In genomic region chr19:46356701-46357138, GRCm38 (mm10) we compare ENCODE assay signal across 8 mouse cellular contexts. TPM values are rescaled to one million over a fixed set of nuclear protein-coding genes. Genes with fewer than 3 reads are reported as not detected.
DNase-seq lines count a peak whose midpoint lies in the region; ATAC-seq and TF ChIP-seq lines count a peak whose summit lies in the region.

No protein-coding gene starts in this region.

- peak overlapping the region; percentile 54 for H3K27ac ChIP-seq in bone marrow, adult 2 months (ENCODE audit: control insufficient read depth, insufficient read depth, low read depth, low read length, poor library complexity)
- no peak overlapping the region for H3K27ac ChIP-seq in embryonic facial prominence, embryonic 14.5 days (replicated peaks; ENCODE audit: low read depth, low read length)
- H3K27ac ChIP-seq in limb, embryonic 14.5 days (replicated peaks; ENCODE audit: low read depth, low read length) = no peak overlapping the region
- peak overlapping the region; percentile 40 for H3K27ac ChIP-seq in midbrain, embryonic 16.5 days (ENCODE audit: low read length)

- TF ChIP-seq POLR2A in bone marrow, adult 2 months (IDR thresholded peaks at IDR 0.05; ENCODE audit: borderline replicate concordance, control insufficient read depth, low read depth, low read length) = peak; percentile 46; the same call in 1 of the 2 replicates
- TF ChIP-seq POLR2A in limb, embryonic 14.5 days (IDR thresholded peaks at IDR 0.05; ENCODE audit: borderline replicate concordance, extremely low read depth, insufficient read depth, insufficient read length) = no peak

- peak overlapping the region; percentile 52 for H3K9ac ChIP-seq in embryonic facial prominence, embryonic 14.5 days (ENCODE audit: low read depth, low read length)
- H3K9ac ChIP-seq in limb, embryonic 14.5 days (ENCODE audit: low read depth, low read length, severe bottlenecking) = peak overlapping the region; percentile 49
- peak overlapping the region; percentile 69 for H3K9ac ChIP-seq in midbrain, embryonic 16.5 days (ENCODE audit: low read depth, low read length)

- H3K4me2 ChIP-seq in embryonic facial prominence, embryonic 14.5 days (ENCODE audit: low read depth, low read length) = peak overlapping the region; percentile 76
- H3K4me2 ChIP-seq in limb, embryonic 14.5 days (replicated peaks; ENCODE audit: low read depth, low read length, severe bottlenecking) = peak overlapping the region; percentile 68
- peak overlapping the region; percentile 73 for H3K4me2 ChIP-seq in midbrain, embryonic 16.5 days (ENCODE audit: low read length)

- peak overlapping the region; percentile 81 for H3K4me3 ChIP-seq in bone marrow, adult 2 months (replicated peaks; ENCODE audit: control insufficient read depth, low read depth, low read length)
- peak overlapping the region; percentile 45 for H3K4me3 ChIP-seq in embryonic facial prominence, embryonic 14.5 days (ENCODE audit: low read depth, low read length)
- H3K4me3 ChIP-seq in limb, embryonic 14.5 days (replicated peaks; ENCODE audit: low read length) = peak overlapping the region; percentile 46
- H3K4me3 ChIP-seq in midbrain, embryonic 16.5 days (ENCODE audit: low read depth, low read length) = peak overlapping the region; percentile 58

- H3K4me1 ChIP-seq in bone marrow, adult 2 months (ENCODE audit: control insufficient read depth, insufficient read depth, low read length) = peaks cover 2% of the 10 kb centered on the region
- H3K4me1 ChIP-seq in embryonic facial prominence, embryonic 14.5 days (ENCODE audit: control insufficient read depth, insufficient read depth, low read length) = peaks cover 10% of the 10 kb centered on the region; the same call in 1 of the 2 replicates
- peaks cover 4% of the 10 kb centered on the region for H3K4me1 ChIP-seq in limb, embryonic 14.5 days (ENCODE audit: control insufficient read depth, insufficient read depth, low read length)
- 0 out of 2 replicates have a peak, but pooled peaks cover 5% of the 10 kb centered on the region for H3K4me1 ChIP-seq in midbrain, embryonic 16.5 days (ENCODE audit: control insufficient read depth, insufficient read depth, low read length)

- H3K36me3 ChIP-seq in embryonic facial prominence, embryonic 14.5 days (ENCODE audit: control insufficient read depth, insufficient read depth, low read length) = no peaks in the 10 kb centered on the region
- H3K36me3 ChIP-seq in limb, embryonic 14.5 days (ENCODE audit: control insufficient read depth, insufficient read depth, low read length) = no peaks in the 10 kb centered on the region
- H3K36me3 ChIP-seq in midbrain, embryonic 16.5 days (ENCODE audit: control insufficient read depth, insufficient read depth, low read length) = no peaks in the 10 kb centered on the region

- under 1% methylated on average over 29 of the region's 29 CpGs for WGBS in bone marrow, adult 2 months
- under 1% methylated on average over 29 of the region's 29 CpGs for WGBS in embryonic facial prominence, embryonic 14.5 days
- WGBS in limb, embryonic 14.5 days = under 1% methylated on average over 26 of the region's 29 CpGs
- WGBS in midbrain, embryonic 16.5 days = under 1% methylated on average over 29 of the region's 29 CpGs

- peaks cover 20% of the 10 kb centered on the region for H3K27me3 ChIP-seq in embryonic facial prominence, embryonic 14.5 days (replicated peaks; ENCODE audit: control insufficient read depth, insufficient read depth, low read length)
- peaks cover 15% of the 10 kb centered on the region; the same call in 1 of the 2 replicates for H3K27me3 ChIP-seq in limb, embryonic 14.5 days (ENCODE audit: control insufficient read depth, insufficient read depth, low read length)
- no peaks in the 10 kb centered on the region; the same call in none of the 2 replicates for H3K27me3 ChIP-seq in midbrain, embryonic 16.5 days (ENCODE audit: control insufficient read depth, insufficient read depth, low read depth, low read length)

- peak; percentile 94 for DNase-seq in 416B (ENCODE audit: low read depth)
- peak; percentile 94 for DNase-seq in embryonic facial prominence, embryonic 14.5 days (ENCODE audit: low spot score)
- peak; percentile 81 to 85 for DNase-seq in heart, adult 9 months (ENCODE audit: low spot score in 2 of 2)
- peak; percentile 92 for DNase-seq in kidney, adult 9 months
- DNase-seq in limb, embryonic 14.5 days (ENCODE audit: low spot score) = peak; percentile 83
- peak; percentile 65 to 80 for DNase-seq in spleen, postnatal 10 days (ENCODE audit: low spot score in 2 of 2)

- ATAC-seq in embryonic facial prominence, embryonic 14.5 days (ENCODE audit: low read depth) = peak; percentile 93
- ATAC-seq in limb, embryonic 14.5 days (ENCODE audit: low FRiP score, low read depth) = peak; percentile 50; the same call in 1 of the 2 replicates
- peak; percentile 93 for ATAC-seq in midbrain, embryonic 16.5 days

- no peaks in the 10 kb centered on the region for H3K9me3 ChIP-seq in embryonic facial prominence, embryonic 14.5 days (ENCODE audit: control insufficient read depth, low read length)
- no peaks in the 10 kb centered on the region for H3K9me3 ChIP-seq in limb, embryonic 14.5 days (ENCODE audit: control insufficient read depth, low read length)
- H3K9me3 ChIP-seq in midbrain, embryonic 16.5 days (replicated peaks; ENCODE audit: control insufficient read depth, low read length, poor library complexity, severe bottlenecking) = no peaks in the 10 kb centered on the region

- TF ChIP-seq CTCF in bone marrow, adult 2 months (IDR thresholded peaks at IDR 0.05; ENCODE audit: control insufficient read depth, insufficient read depth, low read length) = no peak

RNA-seq across cellular contexts. Expression of gene 2310034G01Rik, which starts 6.6 kb away (rescaled TPM):
- polyA plus RNA-seq in bone marrow, adult 2 months (2011; ENCODE audit: insufficient read depth, insufficient read length, low replicate concordance, missing spikeins) = 1.1 TPM in 1 of 2 replicates, not detected in the other
- polyA plus RNA-seq in embryonic facial prominence, embryonic 14.5 days (2014; fragmentation: Nextera tagmentation; extraction: Ambion mirVana) = 1.8 and 3.6 TPM in 2 replicates
- polyA plus RNA-seq in limb, embryonic 14.5 days (2012; rRNA removed) = 1.6 TPM in 2 replicates
- polyA plus RNA-seq in limb, embryonic 14.5 days (2014; fragmentation: Nextera tagmentation; extraction: Ambion mirVana) = 2.1 and 2.7 TPM in 2 replicates
- polyA plus RNA-seq in midbrain, embryonic 16.5 days (2015; fragmentation: Nextera tagmentation; extraction: Ambion mirVana) = 1.4 and 2.7 TPM in 2 replicates

RNA-seq across cellular contexts. Expression of gene Mfsd13a, which starts 15.8 kb away (rescaled TPM):
- 5.1 and 14.9 TPM in 2 replicates for polyA plus RNA-seq in bone marrow, adult 2 months (2011; ENCODE audit: insufficient read depth, insufficient read length, low replicate concordance, missing spikeins)
- 3.7 and 4.6 TPM in 2 replicates for polyA plus RNA-seq in embryonic facial prominence, embryonic 14.5 days (2014; fragmentation: Nextera tagmentation; extraction: Ambion mirVana)
- 5.4 and 8.0 TPM in 2 replicates for polyA plus RNA-seq in limb, embryonic 14.5 days (2012; rRNA removed)
- polyA plus RNA-seq in limb, embryonic 14.5 days (2014; fragmentation: Nextera tagmentation; extraction: Ambion mirVana) = 3.2 and 3.5 TPM in 2 replicates
- 10.7 and 11.8 TPM in 2 replicates for polyA plus RNA-seq in midbrain, embryonic 16.5 days (2015; fragmentation: Nextera tagmentation; extraction: Ambion mirVana)

RNA-seq across cellular contexts. Expression of gene Cuedc2, which starts 18.2 kb away (rescaled TPM):
- polyA plus RNA-seq in bone marrow, adult 2 months (2011; ENCODE audit: insufficient read depth, insufficient read length, low replicate concordance, missing spikeins) = 74.9 and 161 TPM in 2 replicates
- polyA plus RNA-seq in embryonic facial prominence, embryonic 14.5 days (2014; fragmentation: Nextera tagmentation; extraction: Ambion mirVana) = 174 and 184 TPM in 2 replicates
- polyA plus RNA-seq in limb, embryonic 14.5 days (2012; rRNA removed) = 110 and 133 TPM in 2 replicates
- polyA plus RNA-seq in limb, embryonic 14.5 days (2014; fragmentation: Nextera tagmentation; extraction: Ambion mirVana) = 164 and 169 TPM in 2 replicates
- polyA plus RNA-seq in midbrain, embryonic 16.5 days (2015; fragmentation: Nextera tagmentation; extraction: Ambion mirVana) = 313 and 332 TPM in 2 replicates

RNA-seq across cellular contexts. Expression of gene Fbxl15, which starts 28.7 kb away (rescaled TPM):
- polyA plus RNA-seq in bone marrow, adult 2 months (2011; ENCODE audit: insufficient read depth, insufficient read length, low replicate concordance, missing spikeins) = 1.2 and 3.0 TPM in 2 replicates
- polyA plus RNA-seq in embryonic facial prominence, embryonic 14.5 days (2014; fragmentation: Nextera tagmentation; extraction: Ambion mirVana) = 13.8 and 14.7 TPM in 2 replicates
- polyA plus RNA-seq in limb, embryonic 14.5 days (2012; rRNA removed) = 10.8 and 15.6 TPM in 2 replicates
- polyA plus RNA-seq in limb, embryonic 14.5 days (2014; fragmentation: Nextera tagmentation; extraction: Ambion mirVana) = 13.5 and 15.5 TPM in 2 replicates
- polyA plus RNA-seq in midbrain, embryonic 16.5 days (2015; fragmentation: Nextera tagmentation; extraction: Ambion mirVana) = 49.5 and 51.3 TPM in 2 replicates

RNA-seq across cellular contexts. Expression of gene Psd, which starts 29.8 kb away (rescaled TPM):
- 1.1 and 4.8 TPM in 2 replicates for polyA plus RNA-seq in bone marrow, adult 2 months (2011; ENCODE audit: insufficient read depth, insufficient read length, low replicate concordance, missing spikeins)
- 5.8 and 8.6 TPM in 2 replicates for polyA plus RNA-seq in embryonic facial prominence, embryonic 14.5 days (2014; fragmentation: Nextera tagmentation; extraction: Ambion mirVana)
- 7.8 and 8.9 TPM in 2 replicates for polyA plus RNA-seq in limb, embryonic 14.5 days (2012; rRNA removed)
- polyA plus RNA-seq in limb, embryonic 14.5 days (2014; fragmentation: Nextera tagmentation; extraction: Ambion mirVana) = 5.3 and 5.5 TPM in 2 replicates
- polyA plus RNA-seq in midbrain, embryonic 16.5 days (2015; fragmentation: Nextera tagmentation; extraction: Ambion mirVana) = 129 and 146 TPM in 2 replicates

Comparison
In these comparisons a context has a peak if more than half of its experiments do, and no peak if none do; other contexts are left out.
1. H3K27ac ChIP-seq: peak in bone marrow, adult 2 months (single experiment) and midbrain, embryonic 16.5 days (single experiment); none in embryonic facial prominence, embryonic 14.5 days (single experiment) and limb, embryonic 14.5 days (single experiment).
2. Peak in every context shown above with its lines, with median percentiles within 50 percentile points of each other: DNase-seq, H3K4me3 ChIP-seq, ATAC-seq, H3K4me2 ChIP-seq and H3K9ac ChIP-seq.